Mouse (Mus musculus) frontal cortex, postnatal 10 days (tissue): ENCODE results near the gene Dcpp1.
"Not testable (repeated sequence)": the region's sequence is repeated elsewhere in the genome, so short reads cannot be mapped to it uniquely, and the experiment has no call there.

Experiments used
- DNase-seq, 2 experiments: peaks; one replicate each; pipeline ENCODE4 v3.0.0; 2022; ENCODE audit warnings: low spot score in 2 of 2, mixed read lengths in 1 of 2

Gene Dcpp1

DNA sequence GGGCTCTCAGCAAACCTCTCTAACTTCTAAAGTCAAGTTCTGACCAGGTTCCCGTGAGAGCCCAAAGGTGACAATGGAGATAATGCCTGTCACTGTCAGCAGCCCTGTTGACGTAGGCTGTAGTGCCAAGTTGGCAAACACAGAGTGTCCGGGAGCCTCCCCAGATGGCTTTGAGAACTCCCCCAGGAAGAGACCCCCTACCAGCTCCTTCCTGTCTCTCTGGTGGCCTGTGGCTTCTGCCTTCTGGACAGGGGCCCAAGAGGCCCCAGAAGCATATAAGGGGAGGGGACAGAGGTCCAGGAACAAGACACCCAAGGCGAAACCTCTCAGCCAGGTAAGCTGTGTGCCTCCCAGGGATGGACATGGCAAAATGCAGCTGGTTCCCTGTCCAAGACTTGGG lies at the start of gene Dcpp1, which contains the start of gene Dcpp2:
TSS of gene Dcpp1 (plus strand) at position 301 of the 400 bp plus-strand sequence.
TSS of gene Dcpp2 (plus strand) at position 305 of the 400 bp plus-strand sequence.
- not testable (repeated sequence) for DNase-seq

DNA sequence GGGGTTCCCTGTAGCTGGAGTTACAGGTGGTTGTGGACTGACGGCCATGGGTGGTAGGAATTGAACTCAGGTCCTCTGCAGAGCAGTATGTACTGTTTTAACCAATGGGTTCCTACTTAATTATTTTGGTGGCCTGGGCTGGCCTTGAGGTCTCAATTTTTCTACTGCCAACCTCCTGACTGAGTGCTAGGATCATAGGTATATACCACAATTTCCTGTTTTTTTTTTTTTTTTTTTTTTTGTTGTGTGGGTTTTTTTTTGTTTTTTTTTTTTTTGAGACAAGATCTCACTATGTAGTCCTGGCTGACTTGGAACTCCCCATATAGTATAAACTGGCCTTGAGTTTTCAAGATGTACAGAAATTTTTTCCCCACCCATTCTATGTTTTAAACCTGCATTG lies 49.5 kb upstream of the Dcpp1 start:
- no peak for DNase-seq

DNA sequence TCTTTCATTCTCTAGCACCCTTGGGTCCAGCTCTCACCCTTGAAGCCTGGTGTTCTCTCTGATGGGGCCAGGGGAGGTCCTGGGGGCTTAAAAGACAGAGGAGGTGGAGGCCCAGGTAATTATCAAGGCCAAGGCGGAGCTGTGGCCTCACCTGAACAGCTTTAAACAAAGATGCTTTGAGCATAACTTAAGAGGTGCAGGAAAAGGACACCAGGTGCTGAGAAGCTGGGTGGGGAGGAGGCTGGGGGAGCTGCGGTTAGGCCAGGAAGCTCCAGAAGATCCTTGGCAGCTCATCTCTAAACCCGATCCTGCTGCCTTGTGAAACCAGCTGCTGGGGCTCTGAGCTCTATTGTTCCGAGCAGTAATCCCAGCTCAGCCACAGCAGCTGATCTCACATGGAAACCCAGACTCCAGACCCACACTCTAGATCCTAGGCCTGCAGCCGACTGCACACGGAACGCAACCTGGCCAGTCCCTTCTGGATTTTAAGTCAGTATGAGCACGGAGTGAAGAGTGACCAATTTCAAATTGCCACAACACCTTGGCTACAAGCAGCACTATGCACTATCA lies 44.6 kb upstream of the Dcpp1 start, which contains the start of gene Prss33:
TSS of gene Prss33 (minus strand) at position 51 of the 570 bp plus-strand sequence.
- DNase-seq, result no peak

DNA sequence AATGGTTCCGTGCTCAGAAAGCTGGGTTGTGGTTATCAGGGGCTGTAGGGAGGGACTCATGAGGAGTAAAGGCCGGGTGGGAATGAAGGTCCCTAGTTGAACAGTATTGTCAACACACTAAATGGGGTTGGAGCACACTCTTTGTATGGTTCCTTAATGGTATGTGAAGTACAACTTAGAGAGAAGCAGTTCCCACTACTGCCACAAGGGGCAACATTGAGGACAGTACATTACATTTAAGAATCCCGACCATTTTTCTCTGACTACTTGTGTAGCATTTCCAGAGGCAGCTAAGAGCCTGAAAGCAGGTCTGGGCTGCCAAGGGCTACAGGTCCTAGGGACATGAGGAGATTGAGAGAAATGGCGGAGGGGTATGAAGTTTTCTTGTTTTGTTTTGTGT lies 39.5 kb upstream of the Dcpp1 start:
- peak in 1 of 2 experiments; percentile 46 for DNase-seq

DNA sequence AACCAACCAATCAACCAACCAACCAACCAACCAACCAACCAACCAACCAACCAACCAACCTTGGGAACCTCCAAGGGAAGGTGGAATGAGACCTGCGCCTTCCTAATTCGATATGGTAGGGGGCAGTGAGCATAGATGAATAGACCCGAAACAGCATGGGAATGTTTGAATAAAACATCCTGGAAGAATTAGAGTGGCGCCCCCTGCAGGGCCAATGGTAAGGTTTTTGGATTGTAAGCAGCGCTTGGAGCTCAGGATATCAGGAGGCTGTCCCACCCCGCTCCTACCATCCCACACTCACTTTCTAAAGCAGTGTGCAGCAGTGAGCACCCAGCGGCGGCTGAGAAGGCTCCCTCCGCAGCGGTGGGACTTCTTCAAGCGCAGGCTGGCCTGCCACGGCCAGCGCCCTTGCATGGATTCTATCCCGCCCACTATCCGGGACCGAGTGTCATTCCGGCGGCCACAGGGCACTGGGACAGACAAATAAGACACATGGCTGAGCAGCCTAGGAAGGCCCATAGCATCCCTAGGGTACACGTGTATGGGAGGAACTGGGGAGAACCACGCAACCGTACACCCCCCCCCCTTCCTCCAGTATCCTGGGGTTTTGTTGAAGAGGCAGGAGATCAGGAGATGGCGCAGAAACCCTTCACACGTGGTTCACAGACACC lies 37.4 kb upstream of the Dcpp1 start:
- DNase-seq, result no peak

DNA sequence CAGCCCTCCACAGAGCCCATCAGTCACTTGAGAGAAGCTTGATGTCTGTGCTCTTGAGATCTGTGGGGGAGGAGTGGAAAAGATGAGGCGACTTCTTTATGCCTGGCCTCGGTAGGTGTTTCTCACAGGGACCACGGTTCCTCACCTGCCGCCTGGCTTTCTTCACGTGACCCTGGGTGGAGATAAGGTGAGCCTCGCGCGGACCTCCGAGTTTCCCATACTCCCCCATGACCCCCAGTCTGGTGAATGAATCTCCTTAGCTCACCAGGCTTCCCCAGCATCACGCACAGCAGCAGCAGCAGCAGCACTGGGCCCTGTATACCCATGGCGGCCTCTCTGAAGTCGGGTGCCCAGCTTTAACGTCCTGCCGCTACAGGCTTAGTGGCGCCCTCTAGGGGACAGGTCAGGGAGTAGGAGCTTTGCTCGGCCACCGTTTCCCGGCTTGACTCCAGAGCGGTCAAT lies 36.8 kb upstream of the Dcpp1 start, which contains the start of the genes Prss32 and Prss41:
TSS of gene Prss32 (plus strand) at position 44 of the 462 bp plus-strand sequence.
TSS of gene Prss41 (minus strand) at position 361 of the 462 bp plus-strand sequence.
- no peak for DNase-seq

DNA sequence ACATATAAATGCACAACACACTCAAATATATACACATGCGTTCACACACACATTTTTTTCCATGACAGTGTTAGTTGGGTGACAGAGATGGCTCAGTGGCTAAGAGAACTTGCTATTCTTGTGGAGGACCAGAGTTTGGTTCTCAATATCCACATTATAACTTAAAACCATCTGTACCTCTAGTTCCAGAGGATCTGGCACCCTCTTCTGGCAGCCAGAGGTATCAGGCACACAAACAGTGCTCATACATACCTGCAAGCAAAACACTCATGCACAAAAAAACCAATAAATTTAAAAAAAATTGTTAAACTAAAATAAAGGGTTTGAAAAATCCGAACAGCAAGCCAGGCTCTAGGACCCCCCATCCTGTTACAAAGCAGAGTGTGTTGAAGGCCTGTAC lies 30.6 kb upstream of the Dcpp1 start:
- DNase-seq, result no peak

DNA sequence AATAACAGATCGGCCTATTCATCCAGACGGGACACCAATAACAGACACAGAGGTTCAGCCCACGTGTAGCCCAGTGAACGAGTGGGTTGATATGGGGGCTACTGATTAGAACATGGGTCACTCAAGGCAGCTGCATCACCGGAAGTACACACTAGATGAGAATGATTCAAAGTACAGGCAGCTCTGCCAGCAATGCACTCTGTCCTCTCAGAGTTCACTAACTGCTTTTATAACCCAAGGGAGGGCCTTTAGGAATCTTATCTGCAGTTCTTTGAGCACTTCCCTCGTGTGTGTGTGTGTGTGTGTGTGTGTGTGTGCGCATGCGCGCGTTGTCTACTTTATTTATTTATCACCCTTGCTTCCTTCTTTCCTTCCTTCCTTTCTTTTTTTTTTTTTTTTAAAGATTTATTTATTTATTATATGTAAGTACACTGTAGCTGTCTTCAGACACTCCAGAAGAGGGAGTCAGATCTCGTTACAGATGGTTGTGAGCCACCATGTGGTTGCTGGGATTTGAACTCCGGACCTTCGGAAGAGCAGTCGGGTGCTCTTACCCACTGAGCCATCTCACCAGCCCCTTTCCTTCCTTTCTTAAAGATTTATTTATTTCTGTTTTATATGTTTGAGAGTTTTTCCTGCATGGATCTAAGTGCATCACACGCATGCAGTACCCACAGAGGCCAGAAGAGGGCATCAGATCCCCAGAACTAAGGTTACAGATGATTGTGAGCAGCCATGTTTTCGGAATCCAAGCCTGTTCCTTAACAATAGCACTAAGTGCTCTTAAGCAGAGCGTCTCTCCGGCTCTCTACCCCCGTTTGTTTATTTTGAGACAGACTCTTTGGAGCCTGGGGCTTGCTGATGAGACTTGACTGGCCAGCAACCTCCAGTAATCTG lies 29.6 kb upstream of the Dcpp1 start:
- peak in 1 of 2 experiments; percentile 54 for DNase-seq

DNA sequence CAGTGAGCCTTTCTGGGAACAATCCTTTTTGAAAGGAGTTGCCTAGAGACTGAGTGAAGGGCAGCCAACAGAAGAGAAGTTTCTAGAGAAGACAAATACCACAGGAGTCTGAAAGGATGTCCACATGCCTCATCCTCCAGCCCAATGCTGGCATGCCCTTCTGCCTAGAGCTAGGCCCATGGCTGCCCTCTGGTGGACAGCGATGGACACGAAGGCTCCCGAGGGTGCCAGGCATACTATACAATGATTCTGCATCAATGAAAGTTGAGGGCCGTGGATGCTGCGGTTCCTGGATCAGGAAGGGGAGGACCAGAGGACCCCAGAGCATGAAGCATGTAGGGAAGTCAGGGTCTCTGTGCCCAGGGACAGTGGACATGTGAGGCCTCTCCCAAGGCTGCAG lies 27.4 kb upstream of the Dcpp1 start:
- no peak for DNase-seq

DNA sequence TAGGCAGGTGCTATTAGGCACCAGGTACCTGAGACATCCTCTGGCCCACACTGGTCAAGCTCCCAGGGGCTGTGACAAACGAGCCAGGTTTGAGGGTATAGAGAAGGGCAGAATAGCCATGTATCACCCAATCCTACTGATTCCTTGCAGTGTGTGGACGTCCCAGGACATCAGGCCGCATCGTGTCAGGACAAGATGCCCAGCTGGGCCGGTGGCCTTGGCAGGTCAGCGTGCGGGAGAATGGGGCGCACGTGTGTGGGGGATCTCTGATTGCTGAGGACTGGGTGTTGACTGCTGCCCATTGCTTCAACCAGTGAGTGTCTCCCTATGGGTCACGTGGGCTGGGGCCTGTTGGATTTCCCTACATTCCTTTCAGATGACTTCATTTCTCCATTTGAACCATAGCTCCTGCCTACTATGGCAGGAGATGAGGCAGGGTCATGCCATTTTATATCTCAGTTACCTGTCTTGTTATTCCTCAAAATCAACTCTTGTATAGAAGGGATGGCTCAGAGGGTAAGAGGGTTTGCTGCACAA lies 26.4 kb upstream of the Dcpp1 start:
- DNase-seq, result no peak

DNA sequence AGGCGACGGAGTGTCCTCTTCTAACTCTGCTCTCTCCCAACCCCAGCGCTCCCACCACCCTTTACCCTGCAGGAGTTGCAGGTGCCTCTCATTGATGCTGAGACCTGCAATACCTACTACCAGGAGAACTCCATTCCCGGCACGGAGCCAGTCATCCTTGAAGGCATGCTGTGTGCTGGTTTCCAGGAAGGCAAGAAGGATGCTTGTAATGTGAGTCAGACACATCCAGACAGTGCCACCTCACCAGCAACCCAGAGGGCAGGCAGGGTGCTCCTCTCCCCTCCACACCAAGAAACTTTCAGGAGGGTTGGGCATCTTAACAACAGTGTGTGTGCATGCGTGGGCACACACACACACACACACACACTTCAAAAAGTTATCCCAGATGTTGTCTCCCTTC lies 23.5 kb upstream of the Dcpp1 start:
- DNase-seq, result no peak

DNA sequence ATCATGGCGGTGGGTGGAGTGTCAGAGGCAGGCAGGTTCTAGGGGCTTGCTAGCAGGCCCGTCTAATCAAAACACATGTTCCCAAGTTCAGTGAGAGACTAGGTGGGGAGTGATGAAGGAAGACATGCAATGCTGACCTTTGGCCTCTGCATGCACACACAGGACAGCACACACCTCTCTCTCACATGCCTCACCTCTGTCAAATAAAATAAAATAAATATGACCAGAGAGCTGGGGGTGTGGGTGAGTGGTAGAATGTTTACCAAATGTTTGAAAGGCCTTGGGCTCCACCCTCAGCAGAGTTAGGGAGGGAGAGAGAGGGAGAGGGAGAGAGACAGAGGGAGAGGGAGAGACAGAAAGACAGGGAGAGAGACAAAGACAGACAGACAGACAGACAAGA lies 22.8 kb upstream of the Dcpp1 start:
- DNase-seq, result no peak

DNA sequence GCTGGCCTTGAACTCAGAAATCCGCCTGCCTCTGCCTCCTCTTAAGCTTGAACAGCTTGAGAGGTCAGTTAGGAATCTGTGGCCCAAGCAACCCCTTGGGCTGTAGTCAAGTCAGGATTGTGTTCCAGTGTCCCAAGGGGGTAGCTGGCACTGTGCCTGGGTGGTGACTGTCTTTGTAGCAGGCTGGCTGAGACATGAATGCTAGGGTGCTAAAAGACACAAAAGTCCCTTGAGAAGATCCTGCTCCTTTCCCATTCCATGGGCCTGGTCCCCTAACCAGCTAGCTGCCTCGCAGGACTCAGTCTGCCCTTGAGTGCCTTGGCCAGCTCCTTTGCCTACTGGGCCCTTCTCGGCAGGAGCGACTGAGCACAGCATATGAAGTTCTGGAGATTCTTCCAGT lies 17.8 kb upstream of the Dcpp1 start:
- no peak for DNase-seq

DNA sequence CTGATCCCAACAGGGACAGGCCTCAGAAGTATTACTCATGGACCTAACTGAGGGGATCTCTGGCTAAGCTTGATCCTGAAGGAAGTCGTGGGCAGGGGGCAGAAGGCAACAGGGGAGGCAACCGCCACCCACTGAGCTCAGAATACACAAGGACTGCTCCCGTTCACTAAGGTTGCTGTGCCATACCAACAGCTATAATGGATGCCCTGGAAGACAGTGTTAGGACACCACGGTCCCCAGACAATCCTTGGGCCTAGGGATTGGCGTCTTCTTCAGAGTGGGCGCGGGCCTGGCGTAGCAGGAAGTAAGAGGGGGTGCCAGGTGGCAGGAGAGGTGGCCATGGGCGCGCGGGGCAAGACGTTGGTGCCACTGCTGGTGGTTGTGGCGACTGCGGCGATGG lies 12.9 kb upstream of the Dcpp1 start, which contains the start of gene Prss21:
TSS of gene Prss21 (plus strand) at position 301 of the 400 bp plus-strand sequence.
- DNase-seq, result no peak

DNA sequence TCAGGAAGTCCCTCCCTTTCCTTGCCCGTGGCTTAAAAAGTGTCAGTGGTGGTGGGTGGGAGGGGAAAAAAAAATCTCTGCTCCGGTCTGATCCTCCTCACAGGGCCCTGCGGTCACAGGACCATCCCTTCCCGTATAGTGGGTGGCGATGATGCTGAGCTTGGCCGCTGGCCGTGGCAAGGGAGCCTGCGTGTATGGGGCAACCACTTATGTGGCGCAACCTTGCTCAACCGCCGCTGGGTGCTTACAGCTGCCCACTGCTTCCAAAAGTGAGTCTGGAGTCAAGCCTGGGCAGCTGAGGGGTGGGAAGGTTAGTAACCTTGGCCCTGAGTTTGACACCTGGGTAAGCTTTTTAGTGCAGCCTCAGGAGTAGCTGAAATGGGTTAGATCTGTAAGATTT lies 12.2 kb upstream of the Dcpp1 start:
- DNase-seq, result no peak

DNA sequence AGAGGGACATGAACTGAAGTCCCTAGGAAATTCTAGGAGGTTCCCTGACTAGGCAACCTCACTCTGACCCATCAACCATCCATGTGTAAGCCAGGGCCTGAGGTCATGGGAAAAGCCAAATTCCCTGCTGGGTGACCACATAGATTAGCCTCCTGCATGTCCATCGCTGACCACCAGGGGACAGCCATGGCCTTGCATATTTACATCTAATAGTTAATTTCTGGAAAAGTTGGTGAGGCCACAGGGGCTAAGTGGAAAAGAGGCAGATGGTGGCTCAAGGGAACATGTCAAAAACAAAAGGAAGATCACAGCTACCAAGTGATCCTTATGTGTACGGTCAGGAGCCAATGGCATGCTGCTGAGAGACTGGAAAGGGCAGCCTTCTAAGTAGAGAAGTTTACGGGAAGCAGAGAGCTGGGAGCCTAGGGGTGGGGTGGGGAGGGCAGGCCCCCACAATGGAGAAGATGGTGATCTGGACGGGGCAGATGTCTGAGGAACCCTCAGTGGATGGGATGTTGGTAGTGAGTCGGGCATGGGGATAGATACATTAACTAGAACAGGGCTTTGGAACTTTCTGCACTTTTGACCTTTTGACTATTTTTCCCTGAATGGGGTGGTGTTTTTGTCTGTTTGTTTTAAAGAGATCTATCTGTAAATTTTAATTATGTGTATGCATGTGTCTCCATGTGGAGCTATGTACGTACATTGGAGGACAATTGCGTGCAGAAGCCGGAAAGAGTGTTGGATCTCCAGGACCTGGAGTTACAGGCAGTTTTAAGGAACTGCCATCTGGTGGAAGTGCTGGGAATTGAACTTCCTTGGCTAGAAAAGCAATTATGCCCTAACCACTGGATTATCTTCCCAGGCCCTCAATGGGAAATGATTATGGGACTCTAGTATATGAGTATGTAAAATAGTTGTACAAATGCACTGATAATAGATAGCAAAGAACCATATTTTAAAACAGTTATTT lies 6.5 kb upstream of the Dcpp1 start:
- DNase-seq, result peak in 1 of 2 experiments; percentile 24

DNA sequence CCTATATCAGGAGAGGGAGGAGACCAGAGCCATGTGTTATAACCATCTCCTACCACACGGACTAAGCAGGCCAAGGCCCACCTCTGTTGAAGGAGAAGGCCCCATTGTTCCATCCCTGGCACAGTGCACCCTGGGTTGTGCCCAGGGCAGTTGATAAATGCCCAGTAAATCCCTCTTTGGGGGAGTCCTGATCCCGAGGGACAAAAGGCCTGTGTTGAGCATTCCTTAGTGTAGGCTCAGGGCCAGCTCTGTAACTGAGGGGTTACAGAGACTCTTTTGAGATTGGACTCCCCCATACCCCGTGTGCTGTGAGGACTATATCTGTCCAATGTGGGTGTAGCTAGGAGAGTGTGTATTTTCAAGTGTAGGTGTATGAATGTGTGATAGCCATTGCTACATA lies 3.9 kb upstream of the Dcpp1 start:
- DNase-seq, result peak in 1 of 2 experiments; percentile 20

DNA sequence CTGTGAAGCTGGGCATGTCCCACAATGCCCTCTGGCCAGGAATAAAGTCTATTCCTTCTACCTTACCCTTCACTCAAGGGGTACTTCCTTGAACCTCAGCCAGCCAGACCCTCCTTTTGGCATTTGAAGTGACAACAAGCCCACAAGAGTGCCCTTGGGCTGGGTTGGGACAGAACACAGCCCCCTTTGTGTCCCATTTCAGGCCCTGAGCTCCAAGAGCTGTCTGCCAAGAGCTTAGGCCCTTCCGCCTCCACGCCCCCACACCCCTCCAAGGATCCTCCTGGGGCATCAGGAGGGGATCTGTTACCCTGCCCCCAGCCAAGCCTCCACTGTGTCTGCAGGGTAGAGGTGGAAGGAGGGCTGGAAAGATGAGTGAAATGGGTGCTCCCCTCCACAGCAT lies 3.5 kb upstream of the Dcpp1 start:
- DNase-seq, result no peak

DNA sequence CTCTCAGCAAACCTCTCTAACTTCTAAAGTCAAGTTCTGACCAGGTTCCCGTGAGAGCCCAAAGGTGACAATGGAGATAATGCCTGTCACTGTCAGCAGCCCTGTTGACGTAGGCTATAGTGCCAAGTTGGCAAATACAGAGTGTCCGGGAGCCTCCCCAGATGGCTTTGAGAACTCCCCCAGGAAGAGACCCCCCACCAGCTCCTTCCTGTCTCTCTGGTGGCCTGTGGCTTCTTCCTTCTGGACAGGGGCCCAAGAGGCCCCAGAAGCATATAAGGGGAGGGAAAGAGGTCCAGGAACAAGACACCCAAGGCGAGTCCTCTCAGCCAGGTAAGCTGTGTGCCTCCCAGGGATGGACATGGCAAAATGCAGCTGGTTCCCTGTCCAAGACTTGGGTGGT lies 36.5 kb downstream of the Dcpp1 start, which contains the start of gene Dcpp3:
TSS of gene Dcpp3 (plus strand) at position 301 of the 400 bp plus-strand sequence.
- not testable (repeated sequence) for DNase-seq

DNA sequence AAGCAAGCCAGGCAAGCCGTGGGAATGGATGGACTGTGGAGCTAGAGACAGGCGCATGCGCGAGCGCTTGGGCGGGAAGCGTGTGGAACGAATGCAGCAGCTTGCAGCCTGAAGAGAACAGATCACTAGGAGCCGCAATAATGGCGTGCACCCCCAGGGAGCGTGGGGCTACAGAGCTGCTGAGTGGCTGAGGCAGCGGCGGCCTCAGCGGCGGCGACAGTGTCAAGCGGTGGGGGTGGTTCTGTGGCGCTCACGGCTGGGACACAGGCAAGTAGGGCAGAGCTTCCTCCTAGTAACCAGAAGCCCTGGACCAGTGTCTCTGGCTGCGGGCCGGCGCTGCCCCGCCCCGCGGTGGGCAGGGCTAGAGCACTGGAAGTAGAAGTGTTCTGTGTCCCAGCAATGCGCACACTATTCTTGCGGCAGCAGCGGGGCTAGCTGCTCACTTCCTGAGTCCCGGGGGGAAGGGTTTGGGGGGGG lies 43.9 kb downstream of the Dcpp1 start:
- peak; percentile 85 to 91 for DNase-seq
